Mouse (Mus musculus): ENCODE data around the gene Ctbs. TPM values are rescaled to one million over a fixed set of nuclear protein-coding genes. Genes with fewer than 3 reads are reported as not detected.

The Ctbs gene
- polyA plus RNA-seq (2014; fragmentation: Nextera tagmentation; extraction: Ambion mirVana): 5.7 and 6.0 TPM in 2 replicates

- no peaks in the 10 kb centered on the region; the same call in 1 of the 2 replicates for H3K4me1 ChIP-seq (replicated peaks; ENCODE audit: control insufficient read depth, insufficient read depth, low read length)
- WGBS: 52% methylated on average over 9 of the region's 9 CpGs
Observed at GRCm38 (mm10) chr3:146449745-146450250, at the start of gene Ctbs. Gene Ctbs, plus strand, starts transcription at chr3:146449795.

GRCm38 (mm10) chr3:146403770-146404169 is 45.8 kb upstream of the Ctbs start:
- Histone ChIP-seq H3K27ac (ENCODE audit: low read depth, low read length) (peak overlapping the region; percentile 48; the same call in 1 of the 2 replicates), H3K9me3 (ENCODE audit: control insufficient read depth, low read length) (peaks cover 2% of the 10 kb centered on the region; the same call in 1 of the 2 replicates), H3K27me3 (ENCODE audit: control insufficient read depth, insufficient read depth, low read length) (no peaks in the 10 kb centered on the region), H3K4me2 (ENCODE audit: low read depth, low read length, severe bottlenecking) (peak overlapping the region; percentile 80), H3K4me3 (ENCODE audit: low read depth, low read length) (peak overlapping the region; percentile 94), H3K36me3 (ENCODE audit: control insufficient read depth, insufficient read depth, low read length) (no peaks in the 10 kb centered on the region), H3K9ac (ENCODE audit: low read length) (peak overlapping the region; percentile 77), H3K4me1 (replicated peaks; ENCODE audit: control insufficient read depth, insufficient read depth, low read length) (peaks cover 8% of the 10 kb centered on the region)
- DNase-seq (ENCODE audit: low spot score): peak; percentile 30
- 39% methylated on average over 3 of the region's 3 CpGs for WGBS
- no peak for ATAC-seq (replicated peaks; ENCODE audit: low FRiP score)

More at GRCm38 (mm10) chr3:146449745-146450250, at the start of gene Ctbs:
- H3K27ac ChIP-seq (ENCODE audit: low read depth, low read length): no peak within 1 kb of the TSS; the same call in 1 of the 2 replicates
- peak within 1 kb of the TSS; percentile 69 for H3K4me2 ChIP-seq (ENCODE audit: low read depth, low read length, severe bottlenecking)
- no peak for DNase-seq (ENCODE audit: low spot score)
- H3K9me3 ChIP-seq (ENCODE audit: control insufficient read depth, low read length): no peaks in the 10 kb centered on the region; the same call in 1 of the 2 replicates
- no peak; the same call in 1 of the 2 replicates for ATAC-seq (replicated peaks; ENCODE audit: low FRiP score)
- peak within 1 kb of the TSS; percentile 45 for H3K4me3 ChIP-seq (ENCODE audit: low read depth, low read length)
- no peaks in the 10 kb centered on the region for H3K27me3 ChIP-seq (ENCODE audit: control insufficient read depth, insufficient read depth, low read length)
- H3K36me3 ChIP-seq (ENCODE audit: control insufficient read depth, insufficient read depth, low read length): no peaks in the 10 kb centered on the region; the same call in 1 of the 2 replicates
- H3K9ac ChIP-seq (ENCODE audit: low read length): peak within 1 kb of the TSS; percentile 69

GRCm38 (mm10) chr3:146404311-146405201 is 45.0 kb upstream of the Ctbs start, which contains the start of gene Ssx2ip:
Gene Ssx2ip, plus strand, starts transcription at chr3:146404642.
- WGBS: under 1% methylated on average over 98 of the region's 100 CpGs

GRCm38 (mm10) chr3:146405213-146406006 is 44.2 kb upstream of the Ctbs start:
- Histone ChIP-seq H3K27ac (ENCODE audit: low read depth, low read length) (peak overlapping the region; percentile 68; the same call in 1 of the 2 replicates), H3K27me3 (ENCODE audit: control insufficient read depth, insufficient read depth, low read length) (no peaks in the 10 kb centered on the region), H3K4me1 (replicated peaks; ENCODE audit: control insufficient read depth, insufficient read depth, low read length) (peaks cover 8% of the 10 kb centered on the region), H3K4me3 (ENCODE audit: low read depth, low read length) (peak overlapping the region; percentile 94), H3K9me3 (ENCODE audit: control insufficient read depth, low read length) (peaks cover 2% of the 10 kb centered on the region; the same call in 1 of the 2 replicates), H3K9ac (ENCODE audit: low read length) (peak overlapping the region; percentile 94), H3K36me3 (ENCODE audit: control insufficient read depth, insufficient read depth, low read length) (no peaks in the 10 kb centered on the region), H3K4me2 (ENCODE audit: low read depth, low read length, severe bottlenecking) (peak overlapping the region; percentile 80)
- WGBS: 13% methylated on average over 18 of the region's 18 CpGs
- no peak for DNase-seq (ENCODE audit: low spot score)
- no peak for ATAC-seq (replicated peaks; ENCODE audit: low FRiP score)

More at GRCm38 (mm10) chr3:146404311-146405201, 45.0 kb upstream of the Ctbs start, which contains the start of gene Ssx2ip:
- Histone ChIP-seq H3K27me3 (ENCODE audit: control insufficient read depth, insufficient read depth, low read length) (no peaks in the 10 kb centered on the region), H3K9me3 (ENCODE audit: control insufficient read depth, low read length) (peaks cover 2% of the 10 kb centered on the region; the same call in 1 of the 2 replicates), H3K27ac (ENCODE audit: low read depth, low read length) (peak within 1 kb of the TSS; percentile 68), H3K36me3 (ENCODE audit: control insufficient read depth, insufficient read depth, low read length) (no peaks in the 10 kb centered on the region), H3K4me3 (ENCODE audit: low read depth, low read length) (peak within 1 kb of the TSS; percentile 94), H3K9ac (ENCODE audit: low read length) (peak within 1 kb of the TSS; percentile 94), H3K4me1 (replicated peaks; ENCODE audit: control insufficient read depth, insufficient read depth, low read length) (peaks cover 8% of the 10 kb centered on the region), H3K4me2 (ENCODE audit: low read depth, low read length, severe bottlenecking) (peak within 1 kb of the TSS; percentile 80)
- peak; percentile 99 for DNase-seq (ENCODE audit: low spot score)
- peak; percentile 99 for ATAC-seq (replicated peaks; ENCODE audit: low FRiP score)

- no peak for DNase-seq (ENCODE audit: low spot score)
Observed at GRCm38 (mm10) chr3:146406007-146406341, 43.6 kb upstream of the Ctbs start.

GRCm38 (mm10) chr3:146407086-146407721 is 42.4 kb upstream of the Ctbs start:
- H3K9me3 ChIP-seq (ENCODE audit: control insufficient read depth, low read length): peaks cover 2% of the 10 kb centered on the region; the same call in 1 of the 2 replicates
- no peak for DNase-seq (ENCODE audit: low spot score)
- H3K4me1 ChIP-seq (replicated peaks; ENCODE audit: control insufficient read depth, insufficient read depth, low read length): peaks cover 10% of the 10 kb centered on the region
- ATAC-seq (replicated peaks; ENCODE audit: low FRiP score): no peak
- H3K9ac ChIP-seq (ENCODE audit: low read length): no peak overlapping the region
- no peak overlapping the region; the same call in 1 of the 2 replicates for H3K4me2 ChIP-seq (ENCODE audit: low read depth, low read length, severe bottlenecking)
- H3K4me3 ChIP-seq (ENCODE audit: low read depth, low read length): no peak overlapping the region
- 90% methylated on average over 16 of the region's 16 CpGs for WGBS
- H3K27me3 ChIP-seq (ENCODE audit: control insufficient read depth, insufficient read depth, low read length): no peaks in the 10 kb centered on the region
- no peak overlapping the region for H3K27ac ChIP-seq (ENCODE audit: low read depth, low read length)
- no peaks in the 10 kb centered on the region for H3K36me3 ChIP-seq (ENCODE audit: control insufficient read depth, insufficient read depth, low read length)

More at GRCm38 (mm10) chr3:146406007-146406341, 43.6 kb upstream of the Ctbs start:
- Histone ChIP-seq H3K9ac (ENCODE audit: low read length) (peak overlapping the region; percentile 94), H3K27ac (ENCODE audit: low read depth, low read length) (no peak overlapping the region), H3K27me3 (ENCODE audit: control insufficient read depth, insufficient read depth, low read length) (no peaks in the 10 kb centered on the region), H3K4me2 (ENCODE audit: low read depth, low read length, severe bottlenecking) (peak overlapping the region; percentile 80), H3K4me3 (ENCODE audit: low read depth, low read length) (peak overlapping the region; percentile 94), H3K36me3 (ENCODE audit: control insufficient read depth, insufficient read depth, low read length) (no peaks in the 10 kb centered on the region), H3K9me3 (ENCODE audit: control insufficient read depth, low read length) (peaks cover 2% of the 10 kb centered on the region; the same call in 1 of the 2 replicates), H3K4me1 (replicated peaks; ENCODE audit: control insufficient read depth, insufficient read depth, low read length) (peaks cover 8% of the 10 kb centered on the region)
- no peak for ATAC-seq (replicated peaks; ENCODE audit: low FRiP score)
- 33% methylated on average over 5 of the region's 5 CpGs for WGBS

GRCm38 (mm10) chr3:146410114-146410513 is 39.5 kb upstream of the Ctbs start:
- Histone ChIP-seq H3K9me3 (ENCODE audit: control insufficient read depth, low read length) (no peaks in the 10 kb centered on the region), H3K4me2 (ENCODE audit: low read depth, low read length, severe bottlenecking) (no peak overlapping the region), H3K9ac (ENCODE audit: low read length) (no peak overlapping the region), H3K4me3 (ENCODE audit: low read depth, low read length) (no peak overlapping the region), H3K4me1 (replicated peaks; ENCODE audit: control insufficient read depth, insufficient read depth, low read length) (peaks cover 10% of the 10 kb centered on the region), H3K27me3 (ENCODE audit: control insufficient read depth, insufficient read depth, low read length) (no peaks in the 10 kb centered on the region), H3K27ac (ENCODE audit: low read depth, low read length) (no peak overlapping the region), H3K36me3 (ENCODE audit: control insufficient read depth, insufficient read depth, low read length) (no peaks in the 10 kb centered on the region)
- 89% methylated on average over 7 of the region's 7 CpGs for WGBS
- no peak for ATAC-seq (replicated peaks; ENCODE audit: low FRiP score)
- no peak for DNase-seq (ENCODE audit: low spot score)
